Mouse (Mus musculus): ENCODE data around the gene Rapgef2. TPM values are rescaled to one million over a fixed set of nuclear protein-coding genes. Genes with fewer than 3 reads are reported as not detected.
"Not testable (repeated sequence)": the region's sequence is repeated elsewhere in the genome, so short reads cannot be mapped to it uniquely, and the experiment has no call there.

The Rapgef2 gene
- polyA plus RNA-seq, 1 experiment from 2014 or later = 9.2 TPM

- Histone ChIP-seq H3K9ac (peak overlapping the region; percentile 26; the same call in 1 of the 2 replicates), H3K36me3 (no peaks in the 10 kb centered on the region), H3K27ac (ENCODE audit: poor library complexity, severe bottlenecking) (peak overlapping the region; percentile 85), H3K4me3 (peak overlapping the region; percentile 33), H3K4me2 (peak overlapping the region; percentile 62), H3K27me3 (replicated peaks) (no peaks in the 10 kb centered on the region), H3K9me3 (replicated peaks) (no peaks in the 10 kb centered on the region), H3K4me1 (replicated peaks) (peaks cover 53% of the 10 kb centered on the region)
- WGBS = 28% methylated on average over 24 of the region's 24 CpGs
- peak; percentile 86 for ATAC-seq (ENCODE audit: insufficient number of reproducible peaks, low FRiP score)
These were observed 104.9 kb downstream of the Rapgef2 start for GRCm38 (mm10) chr3:79181248-79181991.

- peak overlapping the region; percentile 33 for H3K4me3 ChIP-seq
These were observed 106.2 kb downstream of the Rapgef2 start for GRCm38 (mm10) chr3:79180086-79180485.

GRCm38 (mm10) chr3:79179499-79180053 is 106.7 kb downstream of the Rapgef2 start:
- 81% methylated on average over 2 of the region's 2 CpGs for WGBS
- peak overlapping the region; percentile 69 for H3K4me2 ChIP-seq
- peak overlapping the region; percentile 68 for H3K9ac ChIP-seq
- peak overlapping the region; percentile 85 for H3K27ac ChIP-seq (ENCODE audit: poor library complexity, severe bottlenecking)
- no peaks in the 10 kb centered on the region for H3K9me3 ChIP-seq (replicated peaks)
- peak overlapping the region; percentile 33 for H3K4me3 ChIP-seq
- H3K36me3 ChIP-seq = no peaks in the 10 kb centered on the region
- ATAC-seq (ENCODE audit: insufficient number of reproducible peaks, low FRiP score) = no peak
- no peaks in the 10 kb centered on the region for H3K27me3 ChIP-seq (replicated peaks)
- peaks cover 53% of the 10 kb centered on the region for H3K4me1 ChIP-seq (replicated peaks)

More at GRCm38 (mm10) chr3:79180086-79180485, 106.2 kb downstream of the Rapgef2 start:
- Histone ChIP-seq H3K4me1 (replicated peaks) (peaks cover 53% of the 10 kb centered on the region), H3K36me3 (no peaks in the 10 kb centered on the region), H3K27ac (ENCODE audit: poor library complexity, severe bottlenecking) (peak overlapping the region; percentile 85), H3K4me2 (peak overlapping the region; percentile 69), H3K9ac (peak overlapping the region; percentile 68; the same call in 1 of the 2 replicates), H3K9me3 (replicated peaks) (no peaks in the 10 kb centered on the region), H3K27me3 (replicated peaks) (no peaks in the 10 kb centered on the region)
- 27% methylated on average over 8 of the region's 8 CpGs for WGBS
- ATAC-seq (ENCODE audit: insufficient number of reproducible peaks, low FRiP score) = peak; percentile 47; the same call in 1 of the 2 replicates

- Histone ChIP-seq H3K9me3 (replicated peaks) (no peaks in the 10 kb centered on the region), H3K4me1 (replicated peaks) (peaks cover 50% of the 10 kb centered on the region), H3K27ac (ENCODE audit: poor library complexity, severe bottlenecking) (0 out of 2 replicates have a peak overlapping the region, but pooled peaks have one; percentile 43), H3K4me3 (peak overlapping the region; percentile 33), H3K9ac (peak overlapping the region; percentile 68; the same call in 1 of the 2 replicates), H3K4me2 (peak overlapping the region; percentile 69), H3K36me3 (no peaks in the 10 kb centered on the region), H3K27me3 (replicated peaks) (no peaks in the 10 kb centered on the region)
- 48% methylated on average over 3 of the region's 3 CpGs for WGBS
- no peak for ATAC-seq (ENCODE audit: insufficient number of reproducible peaks, low FRiP score)
These were observed 107.6 kb downstream of the Rapgef2 start for GRCm38 (mm10) chr3:79178708-79179107.

GRCm38 (mm10) chr3:79178070-79178469 is 108.2 kb downstream of the Rapgef2 start:
- H3K27ac ChIP-seq (ENCODE audit: poor library complexity, severe bottlenecking) = no peak overlapping the region; the same call in 1 of the 2 replicates
- H3K9me3 ChIP-seq (replicated peaks) = no peaks in the 10 kb centered on the region
- H3K27me3 ChIP-seq (replicated peaks) = no peaks in the 10 kb centered on the region
- peak overlapping the region; percentile 22 for H3K4me2 ChIP-seq
- peaks cover 50% of the 10 kb centered on the region for H3K4me1 ChIP-seq (replicated peaks)
- WGBS = 78% methylated on average over 6 of the region's 6 CpGs
- ATAC-seq (ENCODE audit: insufficient number of reproducible peaks, low FRiP score) = no peak
- H3K36me3 ChIP-seq = peaks cover 3% of the 10 kb centered on the region
- no peak overlapping the region for H3K4me3 ChIP-seq
- no peak overlapping the region for H3K9ac ChIP-seq

GRCm38 (mm10) chr3:79177136-79177870 is 109.0 kb downstream of the Rapgef2 start:
- Histone ChIP-seq H3K4me3 (no peak overlapping the region), H3K4me2 (peak overlapping the region; percentile 22; the same call in 1 of the 2 replicates), H3K9ac (no peak overlapping the region), H3K9me3 (replicated peaks) (no peaks in the 10 kb centered on the region), H3K27me3 (replicated peaks) (no peaks in the 10 kb centered on the region), H3K27ac (ENCODE audit: poor library complexity, severe bottlenecking) (no peak overlapping the region), H3K4me1 (replicated peaks) (peaks cover 50% of the 10 kb centered on the region), H3K36me3 (peaks cover 11% of the 10 kb centered on the region)
- ATAC-seq (ENCODE audit: insufficient number of reproducible peaks, low FRiP score) = no peak
- 81% methylated on average over 8 of the region's 8 CpGs for WGBS

- 87% methylated on average over 6 of the region's 6 CpGs for WGBS
- peaks cover 26% of the 10 kb centered on the region for H3K4me1 ChIP-seq (replicated peaks)
These were observed 112.1 kb downstream of the Rapgef2 start for GRCm38 (mm10) chr3:79174168-79174567.

GRCm38 (mm10) chr3:79173291-79173690 is 113.0 kb downstream of the Rapgef2 start:
- no peaks in the 10 kb centered on the region for H3K27me3 ChIP-seq (replicated peaks)
- no peak overlapping the region for H3K9ac ChIP-seq
- no peak overlapping the region for H3K4me2 ChIP-seq
- H3K9me3 ChIP-seq (replicated peaks) = no peaks in the 10 kb centered on the region
- H3K4me1 ChIP-seq (replicated peaks) = peaks cover 24% of the 10 kb centered on the region
- WGBS = 88% methylated on average over 5 of the region's 5 CpGs
- no peak overlapping the region for H3K27ac ChIP-seq (ENCODE audit: poor library complexity, severe bottlenecking)
- ATAC-seq (ENCODE audit: insufficient number of reproducible peaks, low FRiP score) = no peak
- H3K4me3 ChIP-seq = no peak overlapping the region
- H3K36me3 ChIP-seq = peaks cover 27% of the 10 kb centered on the region

More at GRCm38 (mm10) chr3:79174168-79174567, 112.1 kb downstream of the Rapgef2 start:
- Histone ChIP-seq H3K4me2 (no peak overlapping the region), H3K9me3 (replicated peaks) (no peaks in the 10 kb centered on the region), H3K4me3 (no peak overlapping the region), H3K27me3 (replicated peaks) (no peaks in the 10 kb centered on the region), H3K9ac (no peak overlapping the region), H3K27ac (ENCODE audit: poor library complexity, severe bottlenecking) (no peak overlapping the region), H3K36me3 (peaks cover 27% of the 10 kb centered on the region)
- ATAC-seq (ENCODE audit: insufficient number of reproducible peaks, low FRiP score) = no peak

- 92% methylated on average over 8 of the region's 8 CpGs for WGBS
These were observed 115.2 kb downstream of the Rapgef2 start for GRCm38 (mm10) chr3:79171146-79171545.

GRCm38 (mm10) chr3:79168168-79168827 is 118.0 kb downstream of the Rapgef2 start:
- H3K9ac ChIP-seq = no peak overlapping the region
- no peak overlapping the region for H3K4me3 ChIP-seq
- peaks cover 9% of the 10 kb centered on the region for H3K4me1 ChIP-seq (replicated peaks)
- no peaks in the 10 kb centered on the region for H3K27me3 ChIP-seq (replicated peaks)
- no peaks in the 10 kb centered on the region for H3K9me3 ChIP-seq (replicated peaks)
- no peak for ATAC-seq (ENCODE audit: insufficient number of reproducible peaks, low FRiP score)
- peaks cover 26% of the 10 kb centered on the region for H3K36me3 ChIP-seq
- 12% methylated on average over 2 of the region's 2 CpGs for WGBS
- H3K4me2 ChIP-seq = no peak overlapping the region
- H3K27ac ChIP-seq (ENCODE audit: poor library complexity, severe bottlenecking) = no peak overlapping the region

More at GRCm38 (mm10) chr3:79171146-79171545, 115.2 kb downstream of the Rapgef2 start:
- H3K4me2 ChIP-seq; H3K4me1 ChIP-seq (replicated peaks); ATAC-seq (ENCODE audit: insufficient number of reproducible peaks, low FRiP score); H3K4me3 ChIP-seq; H3K27ac ChIP-seq (ENCODE audit: poor library complexity, severe bottlenecking); H3K27me3 ChIP-seq (replicated peaks); H3K9me3 ChIP-seq (replicated peaks); H3K9ac ChIP-seq: not testable (repeated sequence)
- H3K36me3 ChIP-seq = peaks cover 27% of the 10 kb centered on the region

All from heart, embryonic 12.5 days (tissue).